Mouse (Mus musculus): ENCODE measurements around the gene Nlrx1. TPM values are rescaled to one million over a fixed set of nuclear protein-coding genes. Genes with fewer than 3 reads are reported as not detected.

Gene Nlrx1
- polyA plus RNA-seq, 1 experiment from 2014 or later = 6.8 TPM

DNA sequence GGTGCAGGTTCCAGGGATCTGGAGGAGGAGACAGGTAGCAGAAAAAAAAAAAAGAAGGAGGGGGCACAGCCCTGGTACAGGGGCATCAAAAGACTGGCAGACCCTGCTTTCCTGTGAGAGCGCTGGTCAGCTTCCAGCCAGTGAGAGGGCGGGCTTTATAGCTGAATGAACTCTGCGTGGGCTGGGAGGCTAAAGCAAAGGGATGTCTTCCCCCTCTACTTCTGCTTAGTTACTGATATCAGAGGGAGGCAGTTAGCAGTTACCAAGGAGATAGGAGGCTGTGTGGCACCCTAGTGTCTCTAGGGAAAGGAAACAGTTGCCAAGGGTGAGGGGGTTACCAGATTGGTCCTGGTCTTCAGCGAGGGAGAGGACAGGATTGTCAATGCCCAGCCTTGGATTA lies 18.0 kb downstream of the Nlrx1 start:
- Histone ChIP-seq H3K4me2 (ENCODE audit: low read length) (peak overlapping the region; percentile 26), H3K4me1 (replicated peaks; ENCODE audit: insufficient read depth, low read length) (peaks cover 12% of the 10 kb centered on the region)

DNA sequence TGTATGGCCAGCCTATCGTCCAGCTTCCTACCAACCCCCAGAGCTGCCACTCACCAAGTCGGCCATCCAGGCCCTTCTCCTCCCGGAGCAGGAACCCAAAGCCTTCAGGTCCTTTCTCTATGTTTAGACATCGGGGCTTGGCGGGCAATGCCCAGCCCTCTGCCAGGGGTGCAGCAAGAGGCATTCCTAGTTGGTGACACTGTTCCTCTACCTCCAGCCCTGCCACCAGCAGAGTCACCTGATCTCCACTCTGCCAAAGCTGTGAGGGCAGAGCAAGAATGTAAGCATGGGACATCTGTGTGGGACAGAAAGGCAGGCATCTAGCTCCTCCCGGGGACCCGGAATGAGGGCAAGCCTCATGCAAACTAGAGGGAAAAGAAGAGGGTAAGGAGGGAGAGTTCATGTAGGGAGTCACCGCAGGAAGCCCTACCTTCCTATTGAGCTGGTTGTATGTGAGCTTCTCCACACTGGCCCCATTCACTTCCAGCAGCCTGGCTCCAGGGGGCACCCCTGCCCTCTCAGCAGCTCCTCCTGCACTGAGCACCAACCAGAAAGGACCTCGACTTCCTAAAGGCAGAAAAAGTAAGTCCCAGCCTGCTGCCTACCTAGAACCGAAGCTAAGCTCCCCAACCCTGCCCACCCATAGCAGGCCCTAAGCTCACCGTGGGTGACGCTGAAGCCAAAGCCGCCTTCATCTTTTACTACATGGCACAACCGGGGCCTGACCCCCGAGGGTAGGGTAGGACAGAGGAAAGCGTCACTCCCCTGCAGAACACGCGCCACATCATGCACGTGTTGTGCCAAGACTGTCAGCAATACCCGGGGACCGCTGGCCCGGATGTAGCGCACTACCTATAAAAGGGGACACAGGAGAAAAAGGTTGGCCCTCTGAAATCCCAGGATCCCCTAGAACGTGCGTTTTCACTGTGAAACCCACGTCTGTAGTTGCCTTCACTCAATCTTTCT lies 18.9 kb downstream of the Nlrx1 start:
- WGBS = 47% methylated on average over 26 of the region's 26 CpGs
- TF ChIP-seq CTCF (IDR thresholded peaks at IDR 0.05; ENCODE audit: low read depth) = peak; percentile 72
- H3K36me3 ChIP-seq (ENCODE audit: insufficient read depth, low read length) = no peaks in the 10 kb centered on the region
- no peak overlapping the region for H3K4me3 ChIP-seq (replicated peaks; ENCODE audit: low read depth, low read length)
- no peaks in the 10 kb centered on the region for H3K9me3 ChIP-seq (replicated peaks; ENCODE audit: low read length)
- no peaks in the 10 kb centered on the region for H3K27me3 ChIP-seq (ENCODE audit: insufficient read depth, low read length)
- ATAC-seq (replicated peaks; ENCODE audit: low FRiP score, low read depth) (peak; percentile 45; the same call in 1 of the 2 replicates), DNase-seq (ENCODE audit: low spot score) (peak; percentile 83)
- H3K27ac ChIP-seq = no peak overlapping the region
- peak overlapping the region; percentile 33; the same call in 1 of the 2 replicates for H3K4me2 ChIP-seq (ENCODE audit: low read length)
- H3K4me1 ChIP-seq (replicated peaks; ENCODE audit: insufficient read depth, low read length) = peaks cover 12% of the 10 kb centered on the region
- no peak overlapping the region; the same call in 1 of the 2 replicates for H3K9ac ChIP-seq (ENCODE audit: low read depth, low read length)

More for the DNA sequence above, 18.0 kb downstream of the Nlrx1 start:
- Histone ChIP-seq H3K36me3 (ENCODE audit: insufficient read depth, low read length) (no peaks in the 10 kb centered on the region), H3K27me3 (ENCODE audit: insufficient read depth, low read length) (no peaks in the 10 kb centered on the region), H3K4me3 (replicated peaks; ENCODE audit: low read depth, low read length) (no peak overlapping the region), H3K27ac (no peak overlapping the region), H3K9me3 (replicated peaks; ENCODE audit: low read length) (no peaks in the 10 kb centered on the region), H3K9ac (ENCODE audit: low read depth, low read length) (no peak overlapping the region)
- DNase-seq (ENCODE audit: low spot score) (peak; percentile 78), ATAC-seq (replicated peaks; ENCODE audit: low FRiP score, low read depth) (0 out of 2 replicates have a peak, but pooled peaks have one; percentile 8)
- no peak for TF ChIP-seq CTCF (IDR thresholded peaks at IDR 0.05; ENCODE audit: low read depth)
- 39% methylated on average over 4 of the region's 4 CpGs for WGBS

- Histone ChIP-seq H3K9ac (ENCODE audit: low read depth, low read length) (no peak overlapping the region), H3K4me1 (replicated peaks; ENCODE audit: insufficient read depth, low read length) (peaks cover 12% of the 10 kb centered on the region), H3K4me2 (ENCODE audit: low read length) (no peak overlapping the region), H3K36me3 (ENCODE audit: insufficient read depth, low read length) (no peaks in the 10 kb centered on the region), H3K27ac (no peak overlapping the region), H3K27me3 (ENCODE audit: insufficient read depth, low read length) (no peaks in the 10 kb centered on the region), H3K9me3 (replicated peaks; ENCODE audit: low read length) (no peaks in the 10 kb centered on the region), H3K4me3 (replicated peaks; ENCODE audit: low read depth, low read length) (no peak overlapping the region)
- WGBS = 70% methylated on average over 6 of the region's 6 CpGs
- ATAC-seq (replicated peaks; ENCODE audit: low FRiP score, low read depth) (no peak), DNase-seq (ENCODE audit: low spot score) (no peak)
- no peak for TF ChIP-seq CTCF (IDR thresholded peaks at IDR 0.05; ENCODE audit: low read depth)
Observed at GRCm38 (mm10) chr9:44247907-44248306, 20.5 kb downstream of the Nlrx1 start.

GRCm38 (mm10) chr9:44243621-44244020 lies 24.8 kb downstream of the Nlrx1 start:
- Histone ChIP-seq H3K36me3 (ENCODE audit: insufficient read depth, low read length) (no peaks in the 10 kb centered on the region), H3K4me2 (ENCODE audit: low read length) (no peak overlapping the region), H3K9me3 (replicated peaks; ENCODE audit: low read length) (no peaks in the 10 kb centered on the region), H3K27me3 (ENCODE audit: insufficient read depth, low read length) (no peaks in the 10 kb centered on the region), H3K4me1 (replicated peaks; ENCODE audit: insufficient read depth, low read length) (no peaks in the 10 kb centered on the region), H3K9ac (ENCODE audit: low read depth, low read length) (no peak overlapping the region), H3K27ac (no peak overlapping the region), H3K4me3 (replicated peaks; ENCODE audit: low read depth, low read length) (no peak overlapping the region)
- TF ChIP-seq CTCF (IDR thresholded peaks at IDR 0.05; ENCODE audit: low read depth) = no peak
- WGBS = 29% methylated on average over 2 of the region's 2 CpGs
- ATAC-seq (replicated peaks; ENCODE audit: low FRiP score, low read depth) = no peak
- DNase-seq (ENCODE audit: low spot score) = no peak

GRCm38 (mm10) chr9:44241418-44241817 lies 27.0 kb downstream of the Nlrx1 start:
- no peak overlapping the region for H3K4me2 ChIP-seq (ENCODE audit: low read length)
- no peaks in the 10 kb centered on the region for H3K36me3 ChIP-seq (ENCODE audit: insufficient read depth, low read length)
- H3K27me3 ChIP-seq (ENCODE audit: insufficient read depth, low read length) = no peaks in the 10 kb centered on the region
- no peaks in the 10 kb centered on the region for H3K9me3 ChIP-seq (replicated peaks; ENCODE audit: low read length)
- no peak for TF ChIP-seq CTCF (IDR thresholded peaks at IDR 0.05; ENCODE audit: low read depth)
- no peak overlapping the region for H3K4me3 ChIP-seq (replicated peaks; ENCODE audit: low read depth, low read length)
- H3K27ac ChIP-seq = no peak overlapping the region
- WGBS = 70% methylated on average over 9 of the region's 9 CpGs
- no peak overlapping the region for H3K9ac ChIP-seq (ENCODE audit: low read depth, low read length)
- no peak for DNase-seq (ENCODE audit: low spot score)
- no peaks in the 10 kb centered on the region for H3K4me1 ChIP-seq (replicated peaks; ENCODE audit: insufficient read depth, low read length)
- ATAC-seq (replicated peaks; ENCODE audit: low FRiP score, low read depth) = no peak

DNA sequence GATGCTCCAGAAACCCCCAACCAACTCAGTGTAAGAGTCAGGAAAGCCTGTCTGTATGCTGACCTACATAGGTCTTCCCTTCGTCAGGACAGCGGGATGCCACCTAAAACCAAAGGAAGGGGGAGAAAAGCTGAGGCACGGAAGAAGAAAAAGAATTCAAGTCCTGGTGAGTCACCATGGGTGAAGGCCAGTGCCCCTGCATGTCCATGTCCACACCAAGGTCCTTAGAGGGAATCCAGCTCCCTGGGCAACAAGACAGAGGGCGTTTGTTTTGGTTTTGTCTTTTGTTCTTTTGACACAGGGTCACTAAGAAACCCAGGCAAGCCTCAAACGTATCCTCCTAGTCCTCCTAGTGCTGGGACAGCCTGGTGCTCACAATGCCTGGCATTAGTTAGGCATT lies 27.5 kb downstream of the Nlrx1 start:
- DNase-seq (ENCODE audit: low spot score) (no peak), ATAC-seq (replicated peaks; ENCODE audit: low FRiP score, low read depth) (no peak)
- Histone ChIP-seq H3K36me3 (ENCODE audit: insufficient read depth, low read length) (no peaks in the 10 kb centered on the region), H3K27ac (no peak overlapping the region), H3K4me3 (replicated peaks; ENCODE audit: low read depth, low read length) (no peak overlapping the region), H3K4me1 (replicated peaks; ENCODE audit: insufficient read depth, low read length) (no peaks in the 10 kb centered on the region), H3K9me3 (replicated peaks; ENCODE audit: low read length) (no peaks in the 10 kb centered on the region), H3K27me3 (ENCODE audit: insufficient read depth, low read length) (no peaks in the 10 kb centered on the region), H3K4me2 (ENCODE audit: low read length) (no peak overlapping the region), H3K9ac (ENCODE audit: low read depth, low read length) (no peak overlapping the region)
- no peak for TF ChIP-seq CTCF (IDR thresholded peaks at IDR 0.05; ENCODE audit: low read depth)
- 57% methylated on average over 5 of the region's 5 CpGs for WGBS

Measured in kidney, postnatal 0 days (tissue).